Mouse (Mus musculus): Measurements from ENCODE around the gene Gm20479.

Gm20479 gene

DNA sequence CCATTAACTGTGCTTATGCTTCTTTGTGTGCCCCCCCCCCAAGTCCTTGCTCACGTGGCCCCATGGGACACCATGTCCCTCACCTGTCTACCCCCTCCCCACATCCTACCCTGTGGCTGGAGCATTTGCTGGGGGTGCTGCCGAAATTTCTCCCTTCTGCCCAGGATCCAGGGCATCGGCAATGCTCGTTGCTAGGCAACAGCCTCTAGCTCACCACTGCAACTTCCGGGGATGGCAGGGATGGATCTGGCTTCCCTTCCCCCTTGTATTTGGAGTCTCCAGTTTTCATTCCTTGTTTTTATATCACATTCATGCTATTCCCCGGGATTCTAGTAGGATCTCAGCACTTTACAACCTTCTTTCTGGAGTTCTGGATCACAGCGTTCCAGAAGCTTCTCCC lies 17.7 kb downstream of the Gm20479 start:
- in situ Hi-C loops (cut with MboI; ENCODE audit: low pct_unique_long_range_greater_than_20kb in 1 of 2, low sequenced_read_pairs in 2 of 2, unreplicated experiment in 1 of 2): loop anchor here in 1 of 2 experiments (5.0 kb wide), 1 partner anchor 68 kb away; no protein-coding TSS in a partner anchor

DNA sequence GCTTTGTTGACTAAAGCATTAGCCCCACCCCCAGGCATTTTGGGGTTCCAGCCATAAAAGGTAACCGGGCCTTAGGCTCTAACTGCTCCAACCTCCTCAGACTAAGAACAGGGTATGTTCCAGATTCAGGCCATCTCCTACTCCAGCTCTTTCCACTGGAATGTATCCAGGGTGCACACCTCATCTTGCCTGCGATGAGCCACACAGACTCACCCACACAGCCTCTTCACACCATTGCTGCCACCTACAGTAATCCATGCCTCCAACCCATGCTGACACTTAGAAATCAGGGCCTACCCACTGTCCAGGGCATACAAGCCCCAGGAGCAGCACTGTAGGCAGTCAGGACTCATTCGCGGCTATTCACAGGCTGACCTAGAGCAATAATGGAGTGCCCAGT lies 18.1 kb downstream of the Gm20479 start:
- in situ Hi-C loops (cut with MboI; ENCODE audit: low pct_unique_long_range_greater_than_20kb in 1 of 2, low sequenced_read_pairs in 2 of 2, unreplicated experiment in 1 of 2): loop anchor here in 1 of 2 experiments (5.0 kb wide), 1 partner anchor 68 kb away; no protein-coding TSS in a partner anchor

DNA sequence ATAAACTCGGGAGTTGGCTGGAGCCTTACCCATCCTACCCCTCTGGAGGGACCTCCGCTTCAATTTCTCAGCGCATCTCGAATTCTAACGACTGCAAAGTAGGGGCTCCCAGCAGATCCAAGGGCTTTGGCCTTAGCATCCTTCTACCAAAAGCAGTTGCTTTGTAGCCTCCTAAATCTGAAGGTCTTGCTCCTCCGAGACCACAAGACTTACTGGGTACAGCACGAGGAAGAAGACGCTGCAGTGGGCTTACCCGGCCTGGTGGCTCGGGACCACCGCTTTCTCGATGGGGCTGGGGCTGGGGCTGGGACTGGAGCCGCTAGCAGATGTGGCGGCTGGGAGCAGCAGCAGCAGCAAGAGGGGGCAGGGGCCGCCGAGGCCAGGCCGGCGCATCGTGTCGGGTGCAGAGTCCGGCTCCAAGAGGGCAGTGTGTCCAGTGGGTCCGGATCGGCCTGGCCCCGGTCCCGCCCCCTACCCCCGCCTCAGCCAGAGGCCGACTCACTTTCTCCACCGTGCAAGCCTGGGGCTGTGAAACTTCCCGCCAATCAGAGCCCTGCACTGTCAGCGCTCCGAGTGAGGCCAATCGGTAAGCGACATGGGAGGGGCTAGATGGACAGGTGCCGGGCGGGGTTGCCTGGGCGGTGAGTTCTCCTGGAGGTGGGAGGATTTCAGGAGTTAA lies 19.9 kb downstream of the Gm20479 start, which contains the start of gene Ltbp4:
Gene Ltbp4 (minus strand): TSS at position 518 of the 679 bp plus-strand sequence.
- in situ Hi-C loops (cut with MboI; ENCODE audit: low pct_unique_long_range_greater_than_20kb in 1 of 2, low sequenced_read_pairs in 2 of 2, unreplicated experiment in 1 of 2): loop anchor here in 1 of 2 experiments (5.0 kb wide), 1 partner anchor 70 kb away; no protein-coding TSS in a partner anchor

DNA sequence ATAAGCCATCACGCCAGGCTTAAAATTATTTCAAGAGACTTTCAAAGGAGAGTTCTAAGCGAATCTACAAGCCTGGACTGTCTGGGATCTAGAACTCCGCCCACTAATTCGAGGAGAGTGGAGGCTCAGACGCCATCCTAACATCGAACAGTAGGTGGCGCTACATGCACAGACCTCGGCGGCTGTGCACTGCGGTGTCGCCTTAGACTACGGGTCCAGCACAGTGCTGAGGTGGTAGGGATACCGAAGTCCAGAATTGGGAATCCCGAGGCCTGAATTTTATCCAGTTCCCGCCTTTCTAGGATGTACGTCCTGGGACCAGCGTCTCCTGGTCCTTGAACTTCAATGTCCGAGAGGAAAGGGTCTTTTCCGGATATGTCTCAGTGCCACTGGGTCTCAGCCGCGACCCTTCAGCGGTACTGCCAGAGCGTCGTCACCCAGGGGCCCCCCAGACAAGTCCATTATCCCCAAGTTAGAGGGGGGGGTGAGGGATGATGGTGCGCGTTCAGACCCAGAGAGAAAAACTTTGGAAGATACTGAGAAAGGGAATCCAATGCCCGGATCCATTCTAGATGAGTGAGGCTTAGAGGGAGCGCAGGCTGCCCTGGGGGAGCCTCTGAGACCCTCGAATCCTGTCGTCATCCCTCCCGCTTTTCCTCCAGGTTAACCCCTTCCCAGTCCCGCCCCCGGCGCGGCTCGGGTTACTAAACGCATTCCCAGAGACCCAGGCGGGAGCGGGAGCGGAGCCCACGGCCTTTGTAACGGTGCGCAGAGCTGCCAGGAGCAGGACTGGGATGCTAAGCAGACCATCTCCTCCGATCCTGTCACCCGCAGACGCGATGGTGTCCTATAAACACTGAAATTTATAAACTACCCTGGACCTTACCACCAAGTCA lies 21.0 kb downstream of the Gm20479 start:
- in situ Hi-C loops (cut with MboI; ENCODE audit: low pct_unique_long_range_greater_than_20kb in 1 of 2, low sequenced_read_pairs in 2 of 2, unreplicated experiment in 1 of 2): loop anchor here in 1 of 2 experiments (5.0 kb wide), 1 partner anchor 71 kb away; no protein-coding TSS in a partner anchor

- in situ Hi-C loops (cut with MboI; ENCODE audit: low pct_unique_long_range_greater_than_20kb in 1 of 2, low sequenced_read_pairs in 2 of 2, unreplicated experiment in 1 of 2): loop anchor here in 1 of 2 experiments (5.0 kb wide), 1 partner anchor 72 kb away; no protein-coding TSS in a partner anchor
Measured at GRCm38 (mm10) chr7:27335011-27335720, 22.1 kb downstream of the Gm20479 start.

- in situ Hi-C loops (cut with MboI; ENCODE audit: low pct_unique_long_range_greater_than_20kb in 1 of 2, low sequenced_read_pairs in 2 of 2, unreplicated experiment in 1 of 2): no loop called here
Measured at GRCm38 (mm10) chr7:27334405-27334911, 22.8 kb downstream of the Gm20479 start.

DNA sequence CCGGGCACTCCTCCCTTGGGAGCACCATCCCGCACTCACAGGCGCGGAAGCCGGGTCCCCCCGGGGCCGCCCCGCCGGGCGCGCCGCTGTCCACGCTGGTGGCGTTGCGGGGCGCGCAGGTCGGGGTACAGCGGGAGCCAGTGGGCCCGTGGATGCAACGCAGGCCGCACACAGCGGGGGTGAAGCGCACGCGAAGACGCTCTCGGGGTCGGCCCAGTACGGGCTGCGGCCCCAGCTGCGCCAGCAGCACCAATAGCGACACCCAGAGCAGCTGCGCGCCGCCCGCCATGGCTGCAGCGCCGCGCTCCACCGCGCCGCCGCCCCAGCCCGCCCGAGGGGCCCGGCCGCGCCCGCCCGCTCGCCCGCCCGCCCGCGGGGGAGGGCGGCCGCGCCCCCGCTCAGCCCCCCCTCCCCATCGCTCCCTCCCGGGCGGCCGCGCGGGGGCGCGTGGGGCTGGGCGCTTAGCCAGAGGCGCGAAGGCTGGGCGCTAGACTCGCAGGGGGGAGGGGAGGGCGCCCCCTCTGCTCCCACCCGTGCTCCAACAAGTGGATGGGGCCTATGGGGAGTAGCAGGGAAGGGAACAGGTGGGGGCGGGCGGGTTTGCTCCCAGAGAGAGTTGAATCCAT lies 23.8 kb downstream of the Gm20479 start:
- in situ Hi-C loops (cut with MboI; ENCODE audit: low pct_unique_long_range_greater_than_20kb in 1 of 2, low sequenced_read_pairs in 2 of 2, unreplicated experiment in 1 of 2): no loop called here

DNA sequence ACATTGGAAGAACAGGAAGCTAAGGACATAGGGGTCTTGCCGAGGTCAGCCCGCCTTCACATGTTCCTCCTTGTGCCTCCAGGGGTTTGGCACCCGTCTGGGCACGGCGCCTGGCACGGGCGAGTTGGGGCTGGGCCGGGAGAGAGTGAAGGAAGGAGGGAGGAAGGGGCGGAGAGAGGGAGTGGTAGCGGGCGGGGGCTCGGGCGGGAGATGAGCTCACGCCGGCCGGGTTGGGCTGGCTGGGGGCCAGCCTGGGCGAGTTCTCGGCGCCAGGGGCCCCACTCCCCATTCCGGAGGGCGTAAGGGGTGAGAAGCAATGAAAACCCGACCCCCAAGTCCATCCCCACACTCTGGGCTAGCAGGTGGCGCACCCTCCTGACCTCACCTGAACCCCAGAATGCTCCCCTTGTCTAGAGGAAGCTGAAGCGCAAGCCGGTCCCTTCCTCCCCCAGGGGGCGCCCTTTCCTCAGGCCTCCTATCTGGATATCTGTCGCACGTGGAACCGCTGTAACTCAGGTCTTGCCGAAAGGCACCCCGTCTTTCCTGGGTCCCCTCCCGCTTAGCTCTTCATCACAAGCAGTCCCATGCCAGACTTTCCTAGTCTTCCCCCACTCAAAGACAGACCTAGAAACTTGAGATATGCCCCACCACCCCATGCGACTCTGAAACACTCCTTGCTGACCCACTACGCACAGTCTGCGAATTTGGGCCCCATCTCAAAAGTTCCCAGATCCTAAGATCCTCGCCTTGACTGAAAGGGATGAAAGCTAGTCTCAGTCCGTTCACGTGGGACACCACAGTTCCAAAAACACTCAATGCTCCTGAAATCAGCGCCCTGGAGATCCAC lies 24.6 kb downstream of the Gm20479 start:
- in situ Hi-C loops (cut with MboI; ENCODE audit: low pct_unique_long_range_greater_than_20kb in 1 of 2, low sequenced_read_pairs in 2 of 2, unreplicated experiment in 1 of 2): no loop called here

DNA sequence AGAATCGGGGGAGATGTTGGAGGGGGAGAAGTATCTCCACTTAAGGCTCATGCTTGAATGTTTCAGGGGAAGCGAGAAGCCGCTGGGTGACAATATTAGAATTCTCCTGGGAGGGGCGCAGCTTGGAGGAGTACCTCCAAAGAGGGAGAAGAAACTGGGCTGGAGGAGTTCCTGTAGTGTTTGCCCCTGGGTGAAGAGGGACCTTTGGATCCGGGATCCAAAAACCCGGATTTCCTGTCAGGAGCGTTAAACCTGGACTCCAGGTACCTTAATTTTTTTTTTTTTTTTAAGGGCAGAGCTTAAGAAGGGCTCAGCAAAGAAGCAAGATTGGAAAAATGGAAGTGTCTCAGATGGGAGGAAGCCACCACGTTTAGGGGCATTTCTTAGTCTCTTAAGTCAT lies 25.4 kb downstream of the Gm20479 start:
- in situ Hi-C loops (cut with MboI; ENCODE audit: low pct_unique_long_range_greater_than_20kb in 1 of 2, low sequenced_read_pairs in 2 of 2, unreplicated experiment in 1 of 2): no loop called here

DNA sequence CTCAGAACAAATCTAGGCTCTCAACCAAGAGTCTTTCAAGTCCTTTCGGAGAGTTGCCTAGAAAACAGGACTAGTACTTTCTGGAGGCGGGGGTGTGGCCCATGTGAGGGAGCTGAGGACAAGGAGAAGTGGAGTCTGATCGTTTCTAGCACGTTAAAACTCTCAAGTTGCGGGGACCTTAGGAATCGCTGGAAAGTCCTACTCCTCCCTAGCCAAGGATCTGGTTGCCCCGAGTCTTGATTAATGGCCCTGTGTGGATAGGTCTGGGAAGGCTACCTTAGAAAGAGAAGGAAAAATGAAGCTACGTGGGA lies 25.7 kb downstream of the Gm20479 start:
- in situ Hi-C loops (cut with MboI; ENCODE audit: low pct_unique_long_range_greater_than_20kb in 1 of 2, low sequenced_read_pairs in 2 of 2, unreplicated experiment in 1 of 2): no loop called here

GRCm38 (mm10) chr7:27330709-27331540 lies 26.3 kb downstream of the Gm20479 start:
- in situ Hi-C loops (cut with MboI; ENCODE audit: low pct_unique_long_range_greater_than_20kb in 1 of 2, low sequenced_read_pairs in 2 of 2, unreplicated experiment in 1 of 2): no loop called here

GRCm38 (mm10) chr7:27329981-27330380 lies 27.2 kb downstream of the Gm20479 start:
- in situ Hi-C loops (cut with MboI; ENCODE audit: low pct_unique_long_range_greater_than_20kb in 1 of 2, low sequenced_read_pairs in 2 of 2, unreplicated experiment in 1 of 2): loop anchor here in 1 of 2 experiments (5.0 kb wide), 1 partner anchor 38 kb away; no protein-coding TSS in a partner anchor

DNA sequence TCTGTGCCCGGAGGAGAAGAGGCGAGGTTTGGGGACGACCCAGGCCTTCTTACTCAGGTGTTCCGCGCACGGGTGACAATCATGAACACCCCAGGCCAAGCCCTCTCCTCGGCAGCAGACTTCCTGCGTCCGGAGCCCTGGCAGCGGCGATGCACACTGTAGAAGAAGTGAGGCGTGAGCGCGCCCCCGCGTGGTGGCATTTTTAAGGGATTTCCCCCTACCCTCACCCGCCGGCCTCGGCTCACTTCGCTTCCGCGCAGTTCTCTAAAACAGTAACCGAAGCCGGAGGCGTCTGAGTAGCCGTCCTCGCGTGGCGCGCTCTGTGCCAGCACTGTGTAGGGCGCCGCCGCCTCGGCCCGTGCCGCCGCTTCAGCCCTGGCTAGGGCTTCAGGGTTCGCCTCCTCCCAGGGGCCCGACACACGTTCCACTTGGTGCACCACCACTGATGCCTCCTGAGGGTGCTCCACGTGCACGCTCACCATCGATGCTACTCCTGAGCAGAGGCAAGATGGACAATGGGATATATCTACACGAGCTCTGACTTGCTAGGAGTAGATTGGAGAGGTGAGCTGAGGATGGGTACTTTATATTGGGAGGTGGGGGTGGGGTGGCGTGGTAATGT lies 27.8 kb downstream of the Gm20479 start:
- in situ Hi-C loops (cut with MboI; ENCODE audit: low pct_unique_long_range_greater_than_20kb in 1 of 2, low sequenced_read_pairs in 2 of 2, unreplicated experiment in 1 of 2): loop anchor here in 1 of 2 experiments (5.0 kb wide), 1 partner anchor 37 kb away; no protein-coding TSS in a partner anchor

DNA sequence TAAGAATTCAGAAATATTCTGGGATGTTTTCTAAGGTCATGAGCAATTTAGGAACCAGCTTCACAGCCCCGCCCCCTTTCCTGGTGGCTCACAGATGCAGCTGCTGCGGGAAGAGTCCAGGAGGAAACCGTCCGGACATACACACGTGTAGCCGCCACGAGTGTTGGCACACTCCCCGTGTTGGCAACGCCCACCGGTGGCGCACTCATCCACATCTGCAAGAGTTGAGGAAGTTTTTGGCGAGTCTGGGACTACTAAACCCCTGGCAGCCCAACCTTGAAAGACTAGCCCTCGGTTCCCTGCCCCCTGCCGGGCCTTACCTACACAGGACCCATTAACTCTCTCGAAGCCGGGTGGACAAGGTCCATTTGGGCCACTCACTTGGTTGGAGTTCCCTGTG lies 28.6 kb downstream of the Gm20479 start:
- in situ Hi-C loops (cut with MboI; ENCODE audit: low pct_unique_long_range_greater_than_20kb in 1 of 2, low sequenced_read_pairs in 2 of 2, unreplicated experiment in 1 of 2): loop anchor here in 1 of 2 experiments (5.0 kb wide), 1 partner anchor 36 kb away; no protein-coding TSS in a partner anchor

- in situ Hi-C loops (cut with MboI; ENCODE audit: low pct_unique_long_range_greater_than_20kb in 1 of 2, low sequenced_read_pairs in 2 of 2, unreplicated experiment in 1 of 2): loop anchor here in 1 of 2 experiments (5.0 kb wide), 1 partner anchor 36 kb away; no protein-coding TSS in a partner anchor
Measured at GRCm38 (mm10) chr7:27328161-27328560, 29.1 kb downstream of the Gm20479 start.

DNA sequence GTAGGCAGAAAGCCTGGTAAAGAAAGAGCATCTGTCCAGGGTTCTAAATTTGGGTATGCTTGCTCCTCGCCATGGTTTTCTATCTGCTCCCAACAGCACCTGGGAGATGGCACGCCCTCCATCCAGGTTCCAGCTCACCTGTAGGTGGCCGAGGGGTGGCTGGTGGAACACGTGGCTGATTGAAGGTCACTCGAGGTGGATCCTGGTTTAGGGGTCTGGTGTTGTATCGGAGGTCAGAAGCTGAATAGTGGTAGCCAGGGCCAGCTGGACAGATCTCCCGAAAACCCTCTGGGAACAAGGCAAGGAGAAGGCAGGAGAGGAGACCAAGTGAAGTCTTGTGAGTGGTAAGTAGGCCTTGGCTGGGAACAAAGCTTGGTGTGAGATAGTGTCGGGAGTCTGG lies 29.7 kb downstream of the Gm20479 start:
- in situ Hi-C loops (cut with MboI; ENCODE audit: low pct_unique_long_range_greater_than_20kb in 1 of 2, low sequenced_read_pairs in 2 of 2, unreplicated experiment in 1 of 2): loop anchor here in 1 of 2 experiments (5.0 kb wide), 1 partner anchor 35 kb away; no protein-coding TSS in a partner anchor

Measured in mouse embryonic stem cell (cell line).